Mouse (Mus musculus) CH12.LX (cell line): ENCODE results near the gene Herc6.

Source experiments
- CTCF ChIP-seq, 2 experiments: IDR thresholded peaks in 1 of 2; conservative IDR thresholded peaks in 1 of 2; 2 replicates each; pipeline ENCODE4 v1.5.1; 2011 to 2012; ENCODE audit warnings: low read depth in 2 of 2, low read length in 2 of 2, improper control_type of control experiment in 1 of 2, inconsistent platforms in 1 of 2, mild to moderate bottlenecking in 1 of 2, moderate library complexity in 1 of 2
- GABPA ChIP-seq: IDR thresholded peaks from 2 replicates; pipeline ENCODE4 v1.6.1; 2012; ENCODE audit warnings: low read depth, low read length, improper control_type of control experiment, inconsistent platforms; ENCODE audit not compliant: insufficient replicate concordance
- MEF2A ChIP-seq: IDR thresholded peaks from 2 replicates; pipeline ENCODE4 v1.6.1; 2014; ENCODE audit warnings: low read depth, mild to moderate bottlenecking, inconsistent platforms, low read length, improper control_type of control experiment, borderline replicate concordance
- NELFE ChIP-seq: IDR thresholded peaks from 2 replicates; pipeline ENCODE4 v1.6.1; 2011; ENCODE audit warnings: low read depth, low read length, improper control_type of control experiment
- POLR2A ChIP-seq: IDR thresholded peaks from 2 replicates; pipeline ENCODE4 v1.6.1; 2011; ENCODE audit warnings: low read depth, mild to moderate bottlenecking, improper control_type of control experiment, low read length
- POLR2AphosphoS2 ChIP-seq: IDR thresholded peaks from 2 replicates; pipeline ENCODE4 v1.6.1; 2011; ENCODE audit warnings: low read depth, low read length, improper control_type of control experiment
- SIN3A ChIP-seq: IDR thresholded peaks from 2 replicates; pipeline ENCODE4 v1.6.1; 2012; ENCODE audit warnings: low read length, improper control_type of control experiment, inconsistent platforms
- TCF12 ChIP-seq: IDR thresholded peaks from 2 replicates; pipeline ENCODE4 v1.6.1; 2014; ENCODE audit warnings: low read depth, mild to moderate bottlenecking, inconsistent platforms, low read length, improper control_type of control experiment
- USF2 ChIP-seq: conservative IDR thresholded peaks from 2 replicates; pipeline ENCODE4 v1.6.1; 2011; ENCODE audit warnings: low read depth, low read length, improper control_type of control experiment

GRCm38 (mm10) chr6:57647256-57647655 lies 66.5 kb downstream of the Herc6 start:
- TF ChIP-seq GABPA (no peak), CTCF (conservative IDR thresholded peaks at IDR 0.05 in 1 of 2, IDR thresholded peaks at IDR 0.05 in 1 of 2; ENCODE audit: low read depth in 2 of 2, low read length in 2 of 2) (no peak), TCF12 (no peak), USF2 (no peak), MEF2A (no peak), POLR2AphosphoS2 (no peak), NELFE (no peak), POLR2A (no peak), SIN3A (no peak)
